8 mouse cellular contexts compared by ENCODE assay signal in genomic region chr4:106318208-106318607, GRCm38 (mm10). TPM values are rescaled to one million over a fixed set of nuclear protein-coding genes. Genes with fewer than 3 reads are reported as not detected.
DNase-seq lines count a peak whose midpoint lies in the region; ATAC-seq and TF ChIP-seq lines count a peak whose summit lies in the region.

No protein-coding gene starts in this region.

- no peak for ATAC-seq in heart, embryonic 16.5 days (replicated peaks; ENCODE audit: extremely low read depth, insufficient read depth, low FRiP score)
- no peak for ATAC-seq in liver, postnatal 0 days
- ATAC-seq in inflammation-experienced regulatory T-cells, adult 6 months: no peak

- TF ChIP-seq CTCF in CH12.LX (conservative IDR thresholded peaks at IDR 0.05 in 1 of 2, IDR thresholded peaks at IDR 0.05 in 1 of 2; ENCODE audit: low read depth in 2 of 2, low read length in 2 of 2): peak in 1 of 2 experiments; percentile 48; a peak in 2 of 4 replicates
- 0 out of 2 replicates have a peak, but pooled peaks have one; percentile 12 for TF ChIP-seq CTCF in liver, postnatal 0 days (IDR thresholded peaks at IDR 0.05; ENCODE audit: low read depth)

- peaks cover 27% of the 10 kb centered on the region for H3K79me2 ChIP-seq in CH12.LX (replicated peaks; ENCODE audit: control insufficient read depth, extremely low read depth, insufficient read depth, poor library complexity, severe bottlenecking)

- H3K4me2 ChIP-seq in CH12.LX (ENCODE audit: insufficient read depth, low read depth, poor library complexity, severe bottlenecking): peak overlapping the region; percentile 62
- H3K4me2 ChIP-seq in heart, embryonic 16.5 days (ENCODE audit: low read depth, low read length): peak overlapping the region; percentile 97
- peak overlapping the region; percentile 90 for H3K4me2 ChIP-seq in liver, postnatal 0 days (ENCODE audit: low read depth, low read length)

- H3K36me3 ChIP-seq in heart, embryonic 10.5 days: no peaks in the 10 kb centered on the region
- H3K36me3 ChIP-seq in CH12.LX (replicated peaks in 1 of 2; ENCODE audit: control insufficient read depth in 1 of 2, insufficient read depth in 1 of 2, low read length in 1 of 2): peaks cover 0 to 10% of the 10 kb centered on the region in 2 experiments
- no peaks in the 10 kb centered on the region for H3K36me3 ChIP-seq in heart, embryonic 16.5 days (ENCODE audit: control insufficient read depth, insufficient read depth)
- no peaks in the 10 kb centered on the region for H3K36me3 ChIP-seq in liver, postnatal 0 days (replicated peaks; ENCODE audit: insufficient read depth, low read length)

- H3K4me3 ChIP-seq in heart, embryonic 10.5 days: peak overlapping the region; percentile 98
- H3K4me3 ChIP-seq in CH12.LX (replicated peaks in 1 of 3; ENCODE audit: low read depth in 2 of 3, low read length in 2 of 3, poor library complexity in 1 of 3): peak overlapping the region in 1 of 3 experiments; percentile 85
- H3K4me3 ChIP-seq in heart, embryonic 16.5 days (ENCODE audit: low read length): peak overlapping the region; percentile 92
- H3K4me3 ChIP-seq in liver, postnatal 0 days (ENCODE audit: low read depth, low read length): peak overlapping the region; percentile 98

- in situ Hi-C loops in CH12.LX (cut with MboI; ENCODE audit: low pct_ligation_motif_present, low pct_unique_long_range_greater_than_20kb, low sequenced_read_pairs): no loop called here

- no peak for DNase-seq in heart, embryonic 10.5 days (ENCODE audit: low spot score)
- no peak for DNase-seq in heart, adult 18-20 months
- no peak for DNase-seq in CH12.LX (ENCODE audit: extremely low read depth)
- no peak for DNase-seq in liver, postnatal 0 days
- no peak for DNase-seq in embryo, embryonic 10.5 days (ENCODE audit: low spot score)
- DNase-seq in testis, postnatal 10 days (ENCODE audit: low spot score): no peak

- TF ChIP-seq RAD21 in CH12.LX (IDR thresholded peaks at IDR 0.05; ENCODE audit: low read depth, low read length): peak; percentile 52

- no peak for TF ChIP-seq POLR2A in CH12.LX (IDR thresholded peaks at IDR 0.05; ENCODE audit: low read depth, low read length)

- no peaks in the 10 kb centered on the region for H3K27me3 ChIP-seq in heart, embryonic 10.5 days (ENCODE audit: insufficient read depth, poor library complexity, severe bottlenecking)
- H3K27me3 ChIP-seq in CH12.LX (replicated peaks): no peaks in the 10 kb centered on the region
- no peaks in the 10 kb centered on the region for H3K27me3 ChIP-seq in heart, embryonic 16.5 days (ENCODE audit: control insufficient read depth, insufficient read depth, low read length)
- H3K27me3 ChIP-seq in liver, postnatal 0 days (ENCODE audit: insufficient read depth, low read length): no peaks in the 10 kb centered on the region

- no peak for TF ChIP-seq EP300 in CH12.LX (IDR thresholded peaks at IDR 0.05; ENCODE audit: low read length)
- TF ChIP-seq EP300 in liver, postnatal 0 days (IDR thresholded peaks at IDR 0.05; ENCODE audit: low read depth): no peak

- peak overlapping the region; percentile 86 for H3K9ac ChIP-seq in CH12.LX (ENCODE audit: insufficient read depth, low read depth)
- no peak overlapping the region; the same call in 1 of the 2 replicates for H3K9ac ChIP-seq in heart, embryonic 16.5 days (ENCODE audit: low read length)
- H3K9ac ChIP-seq in liver, postnatal 0 days (replicated peaks): no peak overlapping the region

- H3K27ac ChIP-seq in heart, embryonic 10.5 days: no peak overlapping the region; the same call in 1 of the 2 replicates
- H3K27ac ChIP-seq in CH12.LX (ENCODE audit: insufficient read depth, low read depth): no peak overlapping the region
- H3K27ac ChIP-seq in heart, embryonic 16.5 days (ENCODE audit: low read length): no peak overlapping the region
- H3K27ac ChIP-seq in liver, postnatal 0 days (ENCODE audit: low read depth): no peak overlapping the region

- H3K9me3 ChIP-seq in heart, embryonic 10.5 days: no peaks in the 10 kb centered on the region
- no peaks in the 10 kb centered on the region for H3K9me3 ChIP-seq in CH12.LX (replicated peaks; ENCODE audit: low read length)
- H3K9me3 ChIP-seq in heart, embryonic 16.5 days (replicated peaks; ENCODE audit: control insufficient read depth, low read length): no peaks in the 10 kb centered on the region
- H3K9me3 ChIP-seq in liver, postnatal 0 days (ENCODE audit: low read length): no peaks in the 10 kb centered on the region

- H3K4me1 ChIP-seq in heart, embryonic 10.5 days: peaks cover 38% of the 10 kb centered on the region
- H3K4me1 ChIP-seq in CH12.LX (ENCODE audit: control insufficient read depth in 1 of 2, insufficient read depth in 2 of 2): peaks cover 2 to 61% of the 10 kb centered on the region in 2 experiments; a peak in 3 of 4 replicates
- H3K4me1 ChIP-seq in heart, embryonic 16.5 days (ENCODE audit: control insufficient read depth, insufficient read depth, low read length): peaks cover 47% of the 10 kb centered on the region
- peaks cover 49% of the 10 kb centered on the region for H3K4me1 ChIP-seq in liver, postnatal 0 days (ENCODE audit: insufficient read depth)

- dilution Hi-C loops in CH12.LX (cut with MboI; ENCODE audit: extremely low pct_ligation_motif_present, extremely low pct_unique_long_range_greater_than_20kb, low sequenced_read_pairs): no loop called here

- WGBS in heart, embryonic 10.5 days: 89% methylated on average over 4 of the region's 4 CpGs
- 83% methylated on average over 4 of the region's 4 CpGs for WGBS in heart, embryonic 16.5 days
- 58% methylated on average over 4 of the region's 4 CpGs for WGBS in liver, postnatal 0 days (ENCODE audit: insufficient replicate concordance)

TF ChIP-seq in CH12.LX, 34 proteins besides CTCF, POLR2A, EP300 and RAD21:
- TF ChIP-seq SMC3 (IDR thresholded peaks at IDR 0.05; ENCODE audit: low read depth, low read length) (peak; percentile 11; the same call in 1 of the 2 replicates), ELF1 (IDR thresholded peaks at IDR 0.05; ENCODE audit: low read depth, low read length) (no peak), JUN (IDR thresholded peaks at IDR 0.05; ENCODE audit: insufficient read depth, low read depth, low read length) (no peak)
TF ChIP-seq in CH12.LX: peak in this region for 1.

RNA-seq across cellular contexts. Expression of gene Usp24, which starts 2.2 kb away (rescaled TPM):
- 6.7 and 8.7 TPM in 2 replicates for polyA plus RNA-seq in heart, embryonic 10.5 days (2016; fragmentation: Nextera tagmentation; extraction: Ambion mirVana)
- total RNA-seq in heart, adult 18-20 months (2021): 10 to 100 TPM; 51.8 to 51.9 TPM
- 13.9 and 16.7 TPM in 2 replicates for total RNA-seq in CH12.LX (2012; rRNA removed)
- 12.2 and 13.0 TPM in 2 replicates for total RNA-seq in CH12.LX (2014; rRNA removed)
- 20.4 and 25.7 TPM in 2 replicates for polyA plus RNA-seq in CH12.LX (2012; ENCODE audit: insufficient read length, low read depth)
- polyA plus RNA-seq in heart, embryonic 16.5 days (2015; fragmentation: Nextera tagmentation; extraction: Ambion mirVana): 5.5 and 7.0 TPM in 2 replicates
- 4.7 TPM in 2 replicates for polyA plus RNA-seq in liver, postnatal 0 days (2015; fragmentation: Nextera tagmentation; extraction: Ambion mirVana)
- polyA plus RNA-seq in inflammation-experienced regulatory T-cells, adult 6 months (2017; shearing (Covaris generic)): 10 to 100 TPM in 2 of 3 experiments, 1 to 10 TPM in 1; 5.2 to 11.9 (median 10.6) TPM
